Mouse (Mus musculus) liver, postnatal 0 days (tissue): ENCODE results near the gene Phc1.
A peak's percentile ranks its signal among the peaks of the same experiment; 100 is the strongest.

Source experiments
- CTCF ChIP-seq: sonication (generic); IDR thresholded peaks from 2 replicates; pipeline ENCODE4 v1.5.1; 2016; ENCODE audit warnings: antibody characterized with exemption, low read depth
- EP300 ChIP-seq: IDR thresholded peaks from 2 replicates; pipeline ENCODE4 v1.6.1; 2016; ENCODE audit warnings: antibody characterized with exemption, low read depth, mild to moderate bottlenecking

GRCm38 (mm10) chr6:122288263-122288662, 52.1 kb downstream of the Phc1 start:
- peak; percentile 38; the same call in 1 of the 2 replicates for TF ChIP-seq CTCF
- TF ChIP-seq EP300 = no peak
